Mouse (Mus musculus) bone marrow macrophage, adult 2 months (primary cell): Measurements from ENCODE around the gene Hs1bp3. TPM values are rescaled to one million over a fixed set of nuclear protein-coding genes. Genes with fewer than 3 reads are reported as not detected.

Experiments used
- H3K27ac ChIP-seq: 2 replicates; pipeline ENCODE4 v1.5.1; 2012; ENCODE audit warnings: low read depth, low read length; ENCODE audit not compliant: insufficient read depth
- H3K4me1 ChIP-seq: 2 replicates; pipeline ENCODE4 v1.6.1; 2012; ENCODE audit warnings: low read length; ENCODE audit not compliant: control insufficient read depth, insufficient read depth
- H3K4me3 ChIP-seq: 2 replicates; pipeline ENCODE4 v1.5.1; 2012; ENCODE audit warnings: mild to moderate bottlenecking, low read length, moderate library complexity; ENCODE audit not compliant: insufficient read depth
- CTCF ChIP-seq: IDR thresholded peaks from 2 replicates; pipeline ENCODE4 v1.5.1; 2012; ENCODE audit warnings: low read depth, mild to moderate bottlenecking, low read length, moderate library complexity
- POLR2A ChIP-seq: IDR thresholded peaks from 2 replicates; pipeline ENCODE4 v1.6.1; 2012; ENCODE audit warnings: mild to moderate bottlenecking, low read depth, low read length, borderline replicate concordance
- polyA plus RNA-seq: library from polyadenylated mRNA; stranded (reverse); fragments of >200 nt; gene quantifications from 2 replicates; pipeline ENCODE4 v1.2.4, GENCODE M21; 2012; ENCODE audit not compliant: missing spikeins, insufficient read depth, insufficient read length

The Hs1bp3 gene
- polyA plus RNA-seq, 1 experiment: 33.4 TPM

DNA sequence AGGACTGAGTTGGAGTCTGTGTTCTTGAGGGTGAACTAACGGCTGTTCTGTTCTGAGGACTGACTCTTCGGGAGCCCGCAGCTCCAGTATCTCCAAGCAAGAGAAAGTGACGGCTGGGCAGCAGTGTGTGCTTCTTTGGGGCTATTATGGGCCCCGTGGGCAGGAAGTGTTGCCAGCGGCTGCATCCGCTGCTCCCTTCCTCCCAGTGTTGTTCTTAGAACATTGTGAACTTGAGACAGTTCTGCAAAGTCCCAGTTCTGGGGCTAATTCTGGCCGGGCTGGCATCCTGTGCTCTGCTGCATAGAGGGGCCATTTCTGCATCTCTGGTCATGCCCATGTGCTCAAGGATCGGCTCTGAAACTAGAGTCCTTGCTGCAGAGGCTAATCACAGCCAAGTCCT lies 31.7 kb downstream of the Hs1bp3 start:
- peak overlapping the region; percentile 91 for H3K27ac ChIP-seq
- no peak for TF ChIP-seq CTCF
- TF ChIP-seq POLR2A: no peak
- peaks cover 52% of the 10 kb centered on the region for H3K4me1 ChIP-seq
- peak overlapping the region; percentile 9; the same call in 1 of the 2 replicates for H3K4me3 ChIP-seq

DNA sequence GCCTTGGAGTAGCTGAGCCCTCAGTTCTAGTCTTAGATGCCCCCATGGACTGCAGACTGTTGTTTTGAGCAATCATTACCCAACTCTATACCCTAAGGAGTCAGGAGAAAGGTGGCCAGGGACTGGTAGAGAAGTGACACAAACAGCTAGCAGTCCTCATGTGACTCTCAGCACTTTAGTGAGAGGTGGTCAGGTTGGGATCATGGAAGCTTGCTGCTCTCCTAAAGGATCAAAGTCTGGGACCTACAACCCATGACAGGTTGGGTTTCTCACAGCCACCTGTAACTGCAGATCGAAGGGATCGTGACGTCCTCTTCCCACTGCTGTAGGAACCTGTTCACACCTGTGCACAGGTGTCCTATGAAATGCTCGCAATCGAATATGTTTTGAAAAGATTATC lies 32.3 kb downstream of the Hs1bp3 start:
- Histone ChIP-seq H3K4me3 (no peak overlapping the region), H3K27ac (peak overlapping the region; percentile 91), H3K4me1 (peaks cover 52% of the 10 kb centered on the region)
- no peak for TF ChIP-seq POLR2A
- TF ChIP-seq CTCF: no peak

DNA sequence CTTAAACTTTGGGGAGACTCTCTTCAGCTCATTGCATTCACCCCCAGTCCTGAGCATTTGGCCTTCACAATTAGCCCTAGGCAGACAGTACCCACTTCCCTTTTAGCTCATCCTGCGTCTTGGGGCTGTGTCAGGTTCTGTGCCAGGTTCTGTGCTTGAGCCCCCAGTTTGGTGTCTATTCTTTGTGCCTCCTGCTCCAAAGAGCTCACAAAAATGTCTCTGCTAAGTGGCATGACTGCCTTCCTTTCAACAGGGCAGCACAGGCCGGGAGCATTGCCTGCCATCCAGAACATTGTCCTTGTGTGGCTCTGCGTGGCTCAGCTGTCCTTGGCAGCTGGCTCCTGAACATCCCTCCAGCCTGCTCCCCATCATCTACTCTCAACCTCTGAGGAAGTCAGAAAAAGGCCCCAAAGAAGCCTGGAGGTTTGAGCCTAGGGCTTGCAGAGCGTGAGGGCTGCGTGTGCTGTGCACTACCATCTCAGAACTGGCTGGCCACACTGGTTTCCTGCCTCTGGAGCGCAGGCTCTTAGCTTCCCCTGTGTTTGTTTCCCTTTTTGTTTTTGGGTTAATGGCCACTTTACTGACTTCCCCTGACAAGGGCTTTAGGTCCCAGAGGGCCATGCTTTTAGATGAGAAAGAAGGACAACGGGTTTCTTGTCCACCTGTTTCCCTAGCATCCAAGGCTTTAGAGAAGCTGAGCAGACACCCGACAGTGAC lies 34.7 kb downstream of the Hs1bp3 start:
- peaks cover 53% of the 10 kb centered on the region for H3K4me1 ChIP-seq
- H3K27ac ChIP-seq: peak overlapping the region; percentile 84
- H3K4me3 ChIP-seq: no peak overlapping the region
- no peak for TF ChIP-seq POLR2A

DNA sequence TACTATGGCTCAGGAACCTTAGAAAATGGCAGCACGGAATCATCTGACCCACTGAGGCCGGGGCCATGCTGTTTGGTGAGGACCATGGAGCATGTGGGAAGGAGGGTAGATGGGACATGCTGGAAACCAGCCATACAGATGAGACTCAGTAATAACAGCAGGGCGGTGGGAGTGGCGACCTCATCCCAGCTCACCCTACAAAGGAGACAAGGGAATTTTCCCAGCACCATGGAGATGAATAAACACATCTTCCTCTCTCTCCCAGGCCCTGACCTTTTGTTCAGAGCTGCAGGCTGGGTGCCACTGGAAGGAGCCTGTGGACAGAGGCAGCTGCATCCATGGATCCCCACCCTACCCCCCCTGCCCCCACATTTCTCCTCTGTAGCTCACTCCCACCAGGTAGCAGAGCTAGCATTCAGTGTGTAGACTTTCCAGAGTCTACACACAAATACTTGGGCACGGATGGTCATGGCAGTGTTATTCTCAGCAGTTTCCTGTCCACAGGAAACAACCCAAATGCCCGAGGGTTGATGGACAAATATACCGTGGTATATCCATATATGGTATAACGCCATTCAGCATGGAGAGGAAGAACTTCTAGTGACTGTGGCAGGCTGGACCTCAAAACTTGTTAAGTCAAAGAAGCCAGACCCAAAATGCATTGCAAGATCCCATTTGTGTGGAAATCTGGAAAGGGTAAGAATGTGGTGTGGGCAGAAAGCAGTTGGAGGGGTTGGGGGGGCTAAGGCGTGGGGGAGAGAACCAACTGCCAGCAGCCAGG lies 35.7 kb downstream of the Hs1bp3 start:
- no peak for TF ChIP-seq POLR2A
- TF ChIP-seq CTCF: no peak
- no peak overlapping the region for H3K4me3 ChIP-seq
- H3K4me1 ChIP-seq: peaks cover 52% of the 10 kb centered on the region
- peak overlapping the region; percentile 84; the same call in 1 of the 2 replicates for H3K27ac ChIP-seq

DNA sequence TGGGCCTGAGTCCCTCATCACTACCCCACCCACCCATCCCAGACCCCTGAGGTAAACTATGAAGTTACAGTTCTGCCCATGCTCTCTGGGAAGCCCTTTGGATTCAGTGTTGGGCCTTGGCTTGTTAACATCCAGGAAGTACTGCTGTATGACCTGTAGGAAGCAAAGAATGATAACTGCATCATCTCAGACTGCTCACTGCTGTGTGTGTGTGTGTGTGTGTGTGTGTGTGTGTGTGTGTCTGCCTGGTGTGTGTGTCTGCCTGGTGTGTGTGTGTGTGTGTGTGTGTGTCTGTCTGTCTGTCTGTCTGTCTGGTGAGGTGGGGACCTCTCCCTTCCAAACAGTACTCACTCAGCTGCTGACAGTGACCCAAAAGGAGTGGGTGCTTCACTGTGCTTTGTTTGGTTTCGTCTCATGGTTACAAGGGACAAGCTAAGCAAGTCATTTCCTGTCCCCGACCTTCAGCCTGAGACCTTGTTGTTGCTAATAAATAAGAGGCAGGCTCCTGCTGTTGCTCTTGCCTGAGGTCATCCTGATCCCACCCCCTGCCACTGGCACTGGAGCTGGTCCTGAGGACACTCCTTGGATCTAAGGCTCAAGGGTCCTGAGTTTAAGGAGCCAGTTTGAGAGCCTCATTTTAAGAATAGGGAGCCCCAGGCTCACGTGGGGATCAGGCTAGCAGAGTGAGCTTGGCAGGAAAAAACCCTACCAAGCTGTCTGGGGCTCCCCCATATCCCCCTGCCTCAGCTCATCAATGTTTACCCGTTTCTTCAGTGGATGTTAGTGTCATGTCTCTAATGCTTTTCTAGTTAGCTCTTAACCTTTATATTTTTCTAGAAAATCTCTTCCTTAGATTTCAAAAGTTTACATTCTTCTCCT lies 38.0 kb downstream of the Hs1bp3 start:
- Histone ChIP-seq H3K27ac (no peak overlapping the region), H3K4me1 (peaks cover 34% of the 10 kb centered on the region), H3K4me3 (no peak overlapping the region)
- TF ChIP-seq CTCF (no peak), POLR2A (no peak)

DNA sequence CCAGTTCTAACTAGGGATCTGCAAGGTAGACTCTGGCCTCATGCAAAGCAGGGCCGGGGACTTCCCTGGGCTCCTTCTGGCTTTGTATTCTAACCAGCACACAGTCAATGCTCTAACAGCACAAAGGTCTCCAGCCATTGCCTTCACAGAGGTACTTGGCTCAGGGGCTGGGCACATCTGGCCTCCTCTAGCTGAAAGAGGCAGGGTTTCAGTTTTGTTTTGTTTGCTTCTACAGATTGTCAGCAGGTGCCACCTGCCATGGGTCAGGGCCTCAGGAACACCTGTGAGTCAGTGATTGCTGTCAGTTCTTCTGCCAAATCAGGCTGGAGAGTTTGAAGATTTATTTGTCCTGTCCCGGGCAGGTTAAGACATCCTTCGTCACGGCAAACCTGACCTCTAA lies 39.8 kb downstream of the Hs1bp3 start:
- peaks cover 22% of the 10 kb centered on the region for H3K4me1 ChIP-seq
- H3K27ac ChIP-seq: no peak overlapping the region
- H3K4me3 ChIP-seq: no peak overlapping the region
- no peak for TF ChIP-seq CTCF

DNA sequence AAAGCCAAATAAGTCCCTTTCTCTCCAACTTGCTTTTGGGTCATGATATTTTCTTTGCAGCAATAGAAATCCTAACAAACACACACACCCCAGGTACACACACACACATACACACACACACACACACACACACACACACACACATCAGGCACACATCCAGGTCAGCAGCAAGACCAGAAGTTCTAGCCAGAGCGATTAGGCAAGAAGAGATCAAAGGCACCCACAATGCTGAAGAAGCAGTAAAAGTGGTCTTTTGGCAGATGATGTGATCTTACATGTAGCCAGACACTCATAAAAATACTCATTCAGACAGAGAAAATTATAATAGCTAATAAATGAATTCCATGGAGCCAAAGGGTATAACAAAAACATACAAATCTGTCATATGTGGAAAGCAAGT lies 41.0 kb downstream of the Hs1bp3 start:
- H3K27ac ChIP-seq: no peak overlapping the region
- H3K4me1 ChIP-seq: peaks cover 16% of the 10 kb centered on the region
- H3K4me3 ChIP-seq: no peak overlapping the region
- TF ChIP-seq POLR2A (no peak), CTCF (no peak)

DNA sequence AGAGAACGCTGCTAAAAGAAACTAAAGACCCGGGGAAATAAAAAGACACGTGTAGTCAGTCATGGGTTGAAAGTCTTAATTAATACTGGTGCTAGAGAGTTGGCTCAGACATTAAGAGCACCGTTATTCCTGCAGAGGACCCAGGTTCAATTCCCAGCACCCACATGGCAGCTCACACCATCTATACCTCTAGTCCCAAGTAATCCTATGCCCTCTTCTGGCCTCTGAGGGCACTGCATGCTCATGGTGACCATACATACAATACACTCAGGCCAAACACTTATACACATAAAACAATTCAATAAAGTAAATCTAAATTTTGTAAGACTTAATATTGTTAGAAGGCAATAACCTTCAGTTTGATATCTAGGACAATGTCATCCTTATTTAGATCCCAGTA lies 41.8 kb downstream of the Hs1bp3 start:
- H3K4me3 ChIP-seq: no peak overlapping the region
- peaks cover 19% of the 10 kb centered on the region for H3K4me1 ChIP-seq
- TF ChIP-seq POLR2A (no peak), CTCF (no peak)
- no peak overlapping the region for H3K27ac ChIP-seq

DNA sequence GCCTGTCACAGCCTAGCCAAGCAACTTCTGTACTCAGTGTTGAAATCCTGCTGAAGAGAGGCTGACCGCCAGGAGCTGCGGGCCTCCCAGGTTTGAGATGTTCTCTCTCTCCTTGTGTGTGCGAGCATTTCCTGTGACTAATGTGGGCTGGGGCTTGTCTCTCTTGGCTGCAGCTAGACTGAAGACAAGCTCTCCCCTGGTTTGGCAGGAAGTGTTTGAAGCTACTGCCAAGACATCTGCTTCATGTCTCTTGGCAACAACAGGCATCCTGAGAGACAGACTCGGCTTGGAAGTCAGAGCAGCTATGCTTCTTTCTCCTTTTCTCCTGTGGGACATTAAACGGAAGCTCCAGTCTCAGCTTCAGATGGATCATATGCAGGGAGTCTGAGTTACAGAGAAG lies 44.2 kb downstream of the Hs1bp3 start:
- Histone ChIP-seq H3K27ac (no peak overlapping the region), H3K4me1 (peaks cover 12% of the 10 kb centered on the region), H3K4me3 (no peak overlapping the region)
- TF ChIP-seq POLR2A: no peak
- no peak for TF ChIP-seq CTCF
